Mouse (Mus musculus): Measurements from ENCODE around the gene Kcnc1. TPM values are rescaled to one million over a fixed set of nuclear protein-coding genes. Genes with fewer than 3 reads are reported as not detected.

Kcnc1 gene
- polyA plus RNA-seq, 1 experiment from 2014 or later = 0.39 TPM

DNA sequence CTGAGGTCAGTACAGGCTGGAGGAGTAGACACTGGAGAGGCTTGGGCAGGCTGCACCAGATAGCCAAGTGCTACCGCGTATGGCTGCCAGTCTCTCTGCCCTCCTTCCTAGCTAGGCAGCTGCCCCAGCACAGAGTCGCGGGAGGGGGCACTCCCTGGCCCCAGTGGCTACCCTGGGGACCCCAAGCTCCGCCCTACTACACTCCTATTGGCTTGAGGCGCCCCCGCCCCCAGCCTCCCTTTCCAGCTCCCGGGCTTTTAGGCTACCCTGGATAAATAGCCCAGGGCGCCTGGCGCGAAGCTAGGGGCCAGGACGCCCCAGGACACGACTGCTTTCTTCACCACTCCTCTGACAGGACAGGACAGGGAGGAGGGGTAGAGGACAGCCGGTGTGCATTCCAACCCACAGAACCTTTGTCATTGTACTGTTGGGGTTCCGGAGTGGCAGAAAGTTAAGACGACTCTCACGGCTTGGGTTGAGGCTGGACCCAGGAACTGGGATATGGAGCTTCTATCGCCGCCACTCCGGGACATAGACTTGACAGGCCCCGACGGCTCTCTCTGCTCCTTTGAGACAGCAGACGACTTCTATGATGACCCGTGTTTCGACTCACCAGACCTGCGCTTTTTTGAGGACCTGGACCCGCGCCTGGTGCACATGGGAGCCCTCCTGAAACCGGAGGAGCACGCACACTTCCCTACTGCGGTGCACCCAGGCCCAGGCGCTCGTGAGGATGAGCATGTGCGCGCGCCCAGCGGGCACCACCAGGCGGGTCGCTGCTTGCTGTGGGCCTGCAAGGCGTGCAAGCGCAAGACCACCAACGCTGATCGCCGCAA lies 19.9 kb upstream of the Kcnc1 start, which contains the start of gene Myod1:
Myod1 (plus strand) TSS at position 303 of the 836 bp plus-strand sequence.
- WGBS = 3% methylated on average over 44 of the region's 44 CpGs

DNA sequence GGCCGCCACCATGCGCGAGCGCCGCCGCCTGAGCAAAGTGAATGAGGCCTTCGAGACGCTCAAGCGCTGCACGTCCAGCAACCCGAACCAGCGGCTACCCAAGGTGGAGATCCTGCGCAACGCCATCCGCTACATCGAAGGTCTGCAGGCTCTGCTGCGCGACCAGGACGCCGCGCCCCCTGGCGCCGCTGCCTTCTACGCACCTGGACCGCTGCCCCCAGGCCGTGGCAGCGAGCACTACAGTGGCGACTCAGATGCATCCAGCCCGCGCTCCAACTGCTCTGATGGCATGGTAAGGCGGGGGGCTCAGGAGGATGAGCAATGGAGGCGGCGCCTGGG lies 19.3 kb upstream of the Kcnc1 start:
- peak overlapping the region; percentile 54 for H3K4me2 ChIP-seq
- H3K9me3 ChIP-seq = no peaks in the 10 kb centered on the region
- ATAC-seq (ENCODE audit: insufficient number of reproducible peaks, insufficient read depth, low FRiP score, low TSS enrichment, low read depth) = no peak
- peak overlapping the region; percentile 35 for H3K4me3 ChIP-seq
- peaks cover 26% of the 10 kb centered on the region for H3K4me1 ChIP-seq
- WGBS = under 1% methylated on average over 33 of the region's 33 CpGs
- H3K27me3 ChIP-seq = peaks cover 91% of the 10 kb centered on the region
- no peak overlapping the region for H3K27ac ChIP-seq
- peak overlapping the region; percentile 40 for H3K9ac ChIP-seq
- H3K36me3 ChIP-seq = no peaks in the 10 kb centered on the region

More for the DNA sequence above, 19.9 kb upstream of the Kcnc1 start, which contains the start of gene Myod1:
- H3K27ac ChIP-seq = no peak within 1 kb of the TSS
- peak within 1 kb of the TSS; percentile 40 for H3K9ac ChIP-seq
- H3K36me3 ChIP-seq = no peaks in the 10 kb centered on the region
- H3K4me3 ChIP-seq = peak within 1 kb of the TSS; percentile 35
- peak within 1 kb of the TSS; percentile 54 for H3K4me2 ChIP-seq
- no peaks in the 10 kb centered on the region for H3K9me3 ChIP-seq
- ATAC-seq (ENCODE audit: insufficient number of reproducible peaks, insufficient read depth, low FRiP score, low TSS enrichment, low read depth) = 0 out of 2 replicates have a peak, but pooled peaks have one; percentile 38
- H3K4me1 ChIP-seq = peaks cover 26% of the 10 kb centered on the region
- peaks cover 92% of the 10 kb centered on the region for H3K27me3 ChIP-seq

DNA sequence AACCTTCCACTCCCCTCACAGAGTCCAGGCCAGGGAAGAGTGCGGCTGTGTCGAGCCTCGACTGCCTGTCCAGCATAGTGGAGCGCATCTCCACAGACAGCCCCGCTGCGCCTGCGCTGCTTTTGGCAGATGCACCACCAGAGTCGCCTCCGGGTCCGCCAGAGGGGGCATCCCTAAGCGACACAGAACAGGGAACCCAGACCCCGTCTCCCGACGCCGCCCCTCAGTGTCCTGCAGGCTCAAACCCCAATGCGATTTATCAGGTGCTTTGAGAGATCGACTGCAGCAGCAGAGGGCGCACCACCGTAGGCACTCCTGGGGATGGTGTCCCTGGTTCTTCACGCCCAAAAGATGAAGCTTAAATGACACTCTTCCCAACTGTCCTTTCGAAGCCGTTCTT lies 18.2 kb upstream of the Kcnc1 start:
- Histone ChIP-seq H3K4me2 (peak overlapping the region; percentile 54), H3K9ac (no peak overlapping the region)

DNA sequence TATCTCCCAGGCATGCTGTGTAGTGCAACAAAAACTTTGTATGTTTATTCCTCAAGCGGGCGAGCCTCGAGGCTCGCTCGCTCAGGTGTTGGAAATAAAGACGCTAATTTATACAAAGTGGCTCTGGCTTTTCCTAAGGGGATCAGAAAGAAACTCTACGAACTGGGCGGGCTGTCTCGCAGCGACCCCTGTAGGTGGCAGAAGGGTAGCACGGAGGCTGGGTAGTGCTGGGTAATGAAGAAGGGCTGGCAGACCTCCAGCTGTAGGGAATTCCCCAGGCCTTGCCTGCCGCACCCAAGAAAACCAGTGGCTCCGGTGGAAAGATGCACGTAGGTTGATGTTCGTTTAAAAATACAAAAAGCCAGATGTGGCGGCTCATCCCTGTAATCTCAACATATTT lies 17.3 kb upstream of the Kcnc1 start:
- no peak for ATAC-seq (ENCODE audit: insufficient number of reproducible peaks, insufficient read depth, low FRiP score, low TSS enrichment, low read depth)
- no peak overlapping the region for H3K9ac ChIP-seq
- H3K4me2 ChIP-seq = no peak overlapping the region
- WGBS = 5% methylated on average over 16 of the region's 16 CpGs
- no peak overlapping the region for H3K4me3 ChIP-seq
- H3K9me3 ChIP-seq = no peaks in the 10 kb centered on the region
- H3K4me1 ChIP-seq = peaks cover 26% of the 10 kb centered on the region
- no peaks in the 10 kb centered on the region for H3K36me3 ChIP-seq
- no peak overlapping the region for H3K27ac ChIP-seq
- peaks cover 71% of the 10 kb centered on the region for H3K27me3 ChIP-seq

More for the DNA sequence above, 18.2 kb upstream of the Kcnc1 start:
- Histone ChIP-seq H3K27ac (no peak overlapping the region), H3K4me3 (peak overlapping the region; percentile 35), H3K27me3 (peaks cover 79% of the 10 kb centered on the region), H3K36me3 (no peaks in the 10 kb centered on the region), H3K4me1 (peaks cover 26% of the 10 kb centered on the region), H3K9me3 (no peaks in the 10 kb centered on the region)
- no peak for ATAC-seq (ENCODE audit: insufficient number of reproducible peaks, insufficient read depth, low FRiP score, low TSS enrichment, low read depth)
- WGBS = 3% methylated on average over 22 of the region's 22 CpGs

DNA sequence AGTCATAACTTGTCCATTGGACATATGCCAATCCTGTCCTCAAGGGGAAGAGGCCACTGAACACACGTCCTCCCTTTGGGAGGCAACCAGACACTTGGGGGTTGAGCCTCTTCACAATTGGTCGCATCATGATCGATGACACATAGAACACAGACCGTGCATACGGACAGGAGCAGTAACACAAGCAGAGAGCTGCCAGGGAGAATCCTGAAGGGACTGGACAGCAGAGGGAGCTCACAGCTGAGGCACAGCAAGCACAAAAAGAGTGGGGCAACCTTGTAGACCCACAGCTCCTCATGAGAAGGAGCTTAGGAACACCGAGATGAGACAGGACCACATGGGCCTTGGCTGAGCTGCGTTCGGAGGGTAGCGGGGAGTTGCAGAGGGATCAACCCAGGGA lies 15.7 kb upstream of the Kcnc1 start:
- no peak overlapping the region for H3K9ac ChIP-seq
- no peak overlapping the region for H3K27ac ChIP-seq
- H3K4me3 ChIP-seq = no peak overlapping the region
- H3K9me3 ChIP-seq = no peaks in the 10 kb centered on the region
- peaks cover 54% of the 10 kb centered on the region for H3K27me3 ChIP-seq
- WGBS = 67% methylated on average over 9 of the region's 9 CpGs
- H3K4me1 ChIP-seq = peaks cover 26% of the 10 kb centered on the region
- no peak overlapping the region for H3K4me2 ChIP-seq
- ATAC-seq (ENCODE audit: insufficient number of reproducible peaks, insufficient read depth, low FRiP score, low TSS enrichment, low read depth) = no peak
- no peaks in the 10 kb centered on the region for H3K36me3 ChIP-seq

DNA sequence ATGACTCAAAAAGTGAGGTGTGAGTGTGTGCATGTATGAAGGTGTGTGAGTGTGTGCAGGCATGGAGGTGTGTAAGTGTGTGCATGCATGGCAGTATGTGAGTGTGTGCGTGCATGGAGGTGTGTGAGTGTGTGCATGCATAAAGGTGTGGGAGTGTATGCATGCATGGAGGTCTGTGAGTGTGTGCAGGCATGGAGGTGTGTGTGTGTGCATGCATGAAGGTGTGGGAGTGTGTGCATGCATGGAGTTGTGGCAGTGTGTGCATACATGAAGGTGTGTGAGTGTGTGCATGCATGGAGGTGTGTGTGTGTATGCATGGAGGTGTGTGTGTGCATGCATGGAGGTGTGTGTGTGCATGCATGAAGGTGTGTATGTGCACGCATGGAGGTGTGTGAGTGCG lies 8.9 kb upstream of the Kcnc1 start:
- Histone ChIP-seq H3K9ac (no peak overlapping the region), H3K27me3 (peaks cover 14% of the 10 kb centered on the region), H3K36me3 (no peaks in the 10 kb centered on the region), H3K4me3 (no peak overlapping the region), H3K27ac (no peak overlapping the region), H3K9me3 (no peaks in the 10 kb centered on the region), H3K4me1 (no peaks in the 10 kb centered on the region), H3K4me2 (no peak overlapping the region)
- ATAC-seq (ENCODE audit: insufficient number of reproducible peaks, insufficient read depth, low FRiP score, low TSS enrichment, low read depth) = no peak
- WGBS = 88% methylated on average over 3 of the region's 3 CpGs

DNA sequence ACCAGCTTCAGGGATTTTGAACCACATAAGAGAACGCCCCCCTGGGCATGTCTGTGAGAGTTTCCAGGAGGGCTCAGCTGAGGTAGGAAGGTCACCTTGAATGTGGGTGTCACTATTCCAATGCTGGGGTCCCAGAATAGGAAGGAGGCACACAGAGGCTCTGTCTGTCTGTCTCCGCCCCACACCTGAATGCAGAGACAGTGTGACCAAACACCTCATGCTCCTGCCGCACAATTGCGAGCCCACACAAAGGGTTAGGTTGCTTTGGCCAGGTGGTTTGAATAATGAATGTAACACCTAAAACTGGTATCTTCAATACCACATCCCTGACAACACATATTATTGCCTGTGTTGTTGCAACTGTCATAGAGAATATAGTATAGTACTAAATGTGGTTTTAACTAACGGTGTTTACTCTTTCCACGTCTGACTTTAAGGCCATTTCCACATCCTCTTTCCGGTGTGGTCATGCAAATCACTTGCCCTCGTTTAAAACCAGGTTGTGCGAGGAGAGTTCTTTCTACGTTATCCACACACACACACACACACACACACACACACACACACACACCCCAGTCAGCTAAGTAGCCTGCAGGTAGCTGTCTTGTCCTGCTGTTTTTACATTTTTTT lies 6.7 kb upstream of the Kcnc1 start:
- peaks cover 27% of the 10 kb centered on the region for H3K27me3 ChIP-seq
- no peak overlapping the region for H3K9ac ChIP-seq
- no peak overlapping the region for H3K4me2 ChIP-seq
- H3K36me3 ChIP-seq = no peaks in the 10 kb centered on the region
- H3K9me3 ChIP-seq = no peaks in the 10 kb centered on the region
- ATAC-seq (ENCODE audit: insufficient number of reproducible peaks, insufficient read depth, low FRiP score, low TSS enrichment, low read depth) = no peak
- no peaks in the 10 kb centered on the region for H3K4me1 ChIP-seq
- WGBS = 75% methylated on average over 10 of the region's 10 CpGs
- no peak overlapping the region for H3K27ac ChIP-seq
- no peak overlapping the region for H3K4me3 ChIP-seq

DNA sequence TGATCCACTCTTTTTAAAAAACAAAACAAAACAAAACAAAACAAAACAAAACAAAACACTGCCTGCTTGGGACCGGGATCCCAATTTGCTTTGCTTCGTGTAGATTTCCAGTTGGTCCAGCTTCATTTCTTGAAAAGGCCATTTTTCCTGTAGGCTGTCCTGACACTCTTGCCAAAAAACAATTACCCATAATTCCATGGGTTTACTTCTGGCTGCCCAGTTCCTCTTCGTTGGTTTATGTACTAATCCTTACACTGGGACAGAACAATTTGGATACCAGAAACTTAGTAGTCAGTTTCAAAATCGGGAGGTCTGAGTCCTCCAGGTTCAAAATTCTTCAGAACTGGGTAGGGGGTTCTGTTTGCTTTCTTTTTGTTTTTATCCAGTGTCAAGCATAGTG lies 6.1 kb upstream of the Kcnc1 start:
- Histone ChIP-seq H3K9me3 (no peaks in the 10 kb centered on the region), H3K27me3 (peaks cover 34% of the 10 kb centered on the region), H3K4me1 (no peaks in the 10 kb centered on the region), H3K4me3 (no peak overlapping the region), H3K4me2 (no peak overlapping the region), H3K27ac (no peak overlapping the region), H3K9ac (no peak overlapping the region), H3K36me3 (no peaks in the 10 kb centered on the region)
- no peak for ATAC-seq (ENCODE audit: insufficient number of reproducible peaks, insufficient read depth, low FRiP score, low TSS enrichment, low read depth)
- 64% methylated on average over 4 of the region's 4 CpGs for WGBS

DNA sequence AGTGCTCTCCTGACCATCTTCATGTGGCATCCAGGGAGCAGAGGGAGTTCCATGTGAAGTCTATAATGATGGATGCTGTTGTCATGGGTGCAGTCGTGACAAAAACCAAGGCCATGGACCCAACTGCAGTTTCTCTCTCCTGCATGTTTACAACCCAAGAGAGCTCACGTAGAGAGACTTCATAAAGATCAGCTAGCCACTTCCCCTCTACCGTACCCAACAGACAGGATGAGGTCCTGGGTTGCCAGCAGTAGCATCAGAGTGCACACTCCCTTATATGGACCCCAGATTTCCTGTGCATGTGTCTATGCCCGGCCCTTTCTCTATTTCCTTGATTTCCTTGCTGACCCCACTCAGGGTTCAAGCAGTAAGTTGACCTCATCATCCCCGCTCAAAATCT lies 4.6 kb upstream of the Kcnc1 start:
- Histone ChIP-seq H3K4me2 (no peak overlapping the region), H3K4me3 (no peak overlapping the region), H3K9ac (no peak overlapping the region), H3K4me1 (peaks cover 8% of the 10 kb centered on the region; the same call in 1 of the 2 replicates), H3K27ac (no peak overlapping the region), H3K27me3 (peaks cover 48% of the 10 kb centered on the region), H3K9me3 (no peaks in the 10 kb centered on the region), H3K36me3 (no peaks in the 10 kb centered on the region)
- 54% methylated on average over 5 of the region's 5 CpGs for WGBS
- ATAC-seq (ENCODE audit: insufficient number of reproducible peaks, insufficient read depth, low FRiP score, low TSS enrichment, low read depth) = no peak

DNA sequence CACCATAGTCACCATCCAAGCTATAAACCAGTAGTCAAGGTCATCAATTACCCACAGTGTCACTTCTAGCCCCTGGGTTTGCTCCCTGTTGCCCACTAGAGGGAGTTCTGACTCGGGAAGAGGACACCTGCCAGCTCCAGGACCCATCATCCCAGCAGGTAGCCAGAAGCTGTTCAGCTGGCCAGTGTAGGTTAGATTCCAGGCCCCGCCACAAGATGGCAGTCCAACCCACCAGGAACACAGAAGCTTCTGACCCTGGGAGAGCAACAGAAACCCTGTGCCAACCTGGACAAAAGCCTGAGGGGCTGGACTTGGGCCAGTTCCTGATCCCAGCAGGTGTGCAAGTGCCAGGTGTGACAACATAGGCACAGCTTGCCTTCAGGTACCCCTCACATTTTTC lies 3.2 kb upstream of the Kcnc1 start:
- no peak for ATAC-seq (ENCODE audit: insufficient number of reproducible peaks, insufficient read depth, low FRiP score, low TSS enrichment, low read depth)
- 0% methylated on average over 2 of the region's 2 CpGs for WGBS
- Histone ChIP-seq H3K27me3 (peaks cover 59% of the 10 kb centered on the region), H3K9ac (no peak overlapping the region), H3K27ac (no peak overlapping the region), H3K9me3 (no peaks in the 10 kb centered on the region), H3K4me1 (peaks cover 22% of the 10 kb centered on the region), H3K4me2 (no peak overlapping the region), H3K36me3 (no peaks in the 10 kb centered on the region), H3K4me3 (no peak overlapping the region)

DNA sequence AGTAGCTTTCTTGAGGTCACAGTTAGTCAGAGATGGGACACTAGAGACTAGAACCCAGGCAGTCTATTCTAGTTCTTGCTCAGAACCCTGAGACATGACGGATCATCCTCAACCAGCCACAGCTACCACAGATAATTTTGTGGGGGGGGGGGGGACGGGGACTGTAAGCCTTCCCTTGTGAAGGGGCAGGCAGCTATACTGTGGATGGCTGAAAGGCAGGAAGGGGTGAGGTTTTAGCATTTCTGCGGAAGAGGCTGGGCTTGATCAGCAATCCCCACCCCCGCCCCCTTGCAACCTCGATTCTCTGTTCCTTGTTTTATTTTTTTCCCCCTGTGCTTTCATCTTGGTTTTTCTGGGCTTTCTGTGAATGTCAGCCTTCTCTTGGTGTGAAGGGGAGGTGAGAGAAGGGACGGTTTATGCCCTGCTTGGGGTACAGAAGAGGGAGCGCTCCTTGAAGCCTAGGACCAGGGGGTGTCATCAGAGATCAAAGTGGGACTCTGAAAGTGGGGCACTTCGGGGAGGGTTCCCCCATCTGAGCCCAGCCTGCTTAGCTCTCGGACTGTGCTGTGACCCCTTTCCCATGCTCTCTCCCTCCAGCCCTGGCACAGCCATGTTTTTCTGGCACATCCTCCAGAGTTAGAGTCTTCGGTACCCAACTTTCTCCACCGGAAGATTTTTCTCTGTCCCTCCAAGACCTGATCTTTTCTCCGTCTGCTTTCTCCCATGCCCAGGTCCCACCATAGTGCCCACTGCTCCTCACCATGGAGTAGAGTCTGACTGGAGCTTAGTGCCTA lies 2.4 kb upstream of the Kcnc1 start:
- ATAC-seq (ENCODE audit: insufficient number of reproducible peaks, insufficient read depth, low FRiP score, low TSS enrichment, low read depth) = no peak
- no peak overlapping the region for H3K9ac ChIP-seq
- H3K4me3 ChIP-seq = no peak overlapping the region
- peaks cover 67% of the 10 kb centered on the region for H3K27me3 ChIP-seq
- 45% methylated on average over 12 of the region's 12 CpGs for WGBS
- no peak overlapping the region for H3K4me2 ChIP-seq
- no peak overlapping the region for H3K27ac ChIP-seq
- H3K36me3 ChIP-seq = no peaks in the 10 kb centered on the region
- H3K9me3 ChIP-seq = no peaks in the 10 kb centered on the region
- H3K4me1 ChIP-seq = peaks cover 22% of the 10 kb centered on the region
